Mouse (Mus musculus): ENCODE results near the gene Rgp1.

- no peak for TF ChIP-seq POLR2A (IDR thresholded peaks at IDR 0.05; ENCODE audit: control insufficient read depth in 1 of 2, insufficient read depth in 1 of 2, low read depth in 1 of 2, low read length in 2 of 2, poor library complexity in 1 of 2)
- TF ChIP-seq CTCF (IDR thresholded peaks at IDR 0.05 in 2 of 3, conservative IDR thresholded peaks at IDR 0.05 in 1 of 3; ENCODE audit: control insufficient read depth in 1 of 3, insufficient read depth in 1 of 3, low read depth in 2 of 3, low read length in 3 of 3, poor library complexity in 1 of 3, severe bottlenecking in 1 of 3), result no peak
- TF ChIP-seq MEF2A (IDR thresholded peaks at IDR 0.05; ENCODE audit: extremely low read depth, insufficient replicate concordance, low read depth, low read length, poor library complexity, severe bottlenecking), result no peak
- no peak for TF ChIP-seq TAL1 (IDR thresholded peaks at IDR 0.05; ENCODE audit: low read length)
- TF ChIP-seq ZMIZ1 (IDR thresholded peaks at IDR 0.05; ENCODE audit: low read depth, low read length), result no peak
- TF ChIP-seq EP300 (IDR thresholded peaks at IDR 0.05; ENCODE audit: low read depth in 1 of 2, low read length in 2 of 2), result peak; percentile 35; a peak in 2 of 4 replicates
- no peak for TF ChIP-seq HCFC1 (IDR thresholded peaks at IDR 0.05; ENCODE audit: low read depth, low read length)
- TF ChIP-seq MYC (IDR thresholded peaks at IDR 0.05; ENCODE audit: low read depth, low read length), result no peak
- no peak for TF ChIP-seq USF1 (IDR thresholded peaks at IDR 0.05; ENCODE audit: low read depth, low read length)
- no peak for TF ChIP-seq ZC3H11A (IDR thresholded peaks at IDR 0.05; ENCODE audit: low read depth, low read length)
- no peak for TF ChIP-seq KAT2A (conservative IDR thresholded peaks at IDR 0.05; ENCODE audit: low read depth, low read length)
- no peak for TF ChIP-seq GATA1 (IDR thresholded peaks at IDR 0.05; ENCODE audit: low read depth, low read length)
Measured at GRCm38 (mm10) chr4:43560243-43560611, 18.3 kb upstream of the Rgp1 start.
